Mouse (Mus musculus): Measurements from ENCODE around the gene Cdk8.

DNA sequence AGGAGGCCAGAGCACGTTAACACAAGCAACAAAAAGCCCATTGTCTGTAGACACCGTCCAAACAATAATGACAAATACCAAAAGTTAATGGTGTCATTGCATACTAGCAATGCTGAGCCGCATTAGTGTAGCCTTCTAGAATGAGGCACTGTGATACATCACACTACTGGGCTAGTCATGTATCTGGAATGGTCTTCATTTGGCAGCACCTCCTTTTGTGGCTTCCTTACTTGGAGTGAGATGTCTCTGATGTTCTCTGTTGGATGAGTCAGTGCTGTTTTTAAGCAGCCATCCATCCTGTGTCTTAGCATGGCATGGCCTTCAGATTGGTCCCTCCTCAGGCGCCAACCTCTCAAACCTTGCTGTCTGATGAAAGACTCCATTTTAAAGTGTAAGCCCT, 42.1 kb downstream of the Cdk8 start:
- TF ChIP-seq CTCF (IDR thresholded peaks at IDR 0.05; ENCODE audit: extremely low read depth, insufficient read depth, insufficient read length, insufficient replicate concordance) = no peak
- TF ChIP-seq POLR2A (IDR thresholded peaks at IDR 0.05; ENCODE audit: low read depth, low read length) = no peak

Data from spleen, adult 2 months (tissue).